Mouse (Mus musculus) stomach, embryonic 15.5 days (tissue): ENCODE measurements around the gene Ldlrad3. TPM values are rescaled to one million over a fixed set of nuclear protein-coding genes. Genes with fewer than 3 reads are reported as not detected.

ENCODE experiments used
- ATAC-seq: fragments of 200-750 bp; cut with Nextera tagmentation; 2 replicates; pipeline ENCODE4 v1.8.0; 2017; ENCODE audit warnings: low read depth, moderate number of reproducible peaks, moderate TSS enrichment; ENCODE audit not compliant: insufficient read depth, low FRiP score
- H3K27ac ChIP-seq: fragments of 300-500 bp; sonication (generic); 2 replicates; pipeline ENCODE4 v1.5.1; 2015; ENCODE audit warnings: mild to moderate bottlenecking, inconsistent platforms
- H3K27me3 ChIP-seq: fragments of 300-500 bp; sonication (generic); replicated peaks from 2 replicates; pipeline ENCODE4 v1.6.1; 2015; ENCODE audit warnings: inconsistent platforms
- H3K36me3 ChIP-seq: fragments of 300-500 bp; sonication (generic); 2 replicates; pipeline ENCODE4 v1.6.1; 2015; ENCODE audit warnings: inconsistent platforms
- H3K4me1 ChIP-seq: fragments of 300-500 bp; sonication (generic); 2 replicates; pipeline ENCODE4 v1.6.1; 2015; ENCODE audit warnings: inconsistent platforms
- H3K4me2 ChIP-seq: fragments of 300-500 bp; sonication (generic); 2 replicates; pipeline ENCODE4 v1.6.1; 2015; ENCODE audit warnings: mild to moderate bottlenecking, inconsistent platforms
- H3K4me3 ChIP-seq: fragments of 300-500 bp; sonication (generic); replicated peaks from 2 replicates; pipeline ENCODE4 v1.5.1; 2015; ENCODE audit warnings: inconsistent platforms
- H3K9ac ChIP-seq: fragments of 300-500 bp; sonication (generic); 2 replicates; pipeline ENCODE4 v1.6.1; 2015; ENCODE audit warnings: inconsistent platforms
- H3K9me3 ChIP-seq: fragments of 300-500 bp; sonication (generic); 2 replicates; pipeline ENCODE4 v1.6.1; 2016; ENCODE audit warnings: inconsistent platforms
- WGBS: fragments of 180-500 bp; shearing (Covaris S2); methylation state at CpG from one replicate; pipeline ENCODE4 v1.1.7; 2015; 5-methylcytosine and 5-hydroxymethylcytosine counted together
- polyA plus RNA-seq: library from polyadenylated mRNA; unstranded; fragments of >200 nt; fragmentation: Nextera tagmentation; extraction: Ambion mirVana; gene quantifications from 2 replicates; pipeline ENCODE4 v1.2.1, GENCODE M21; 2015

The Ldlrad3 gene
- polyA plus RNA-seq, 1 experiment from 2014 or later: 39.1 TPM

DNA sequence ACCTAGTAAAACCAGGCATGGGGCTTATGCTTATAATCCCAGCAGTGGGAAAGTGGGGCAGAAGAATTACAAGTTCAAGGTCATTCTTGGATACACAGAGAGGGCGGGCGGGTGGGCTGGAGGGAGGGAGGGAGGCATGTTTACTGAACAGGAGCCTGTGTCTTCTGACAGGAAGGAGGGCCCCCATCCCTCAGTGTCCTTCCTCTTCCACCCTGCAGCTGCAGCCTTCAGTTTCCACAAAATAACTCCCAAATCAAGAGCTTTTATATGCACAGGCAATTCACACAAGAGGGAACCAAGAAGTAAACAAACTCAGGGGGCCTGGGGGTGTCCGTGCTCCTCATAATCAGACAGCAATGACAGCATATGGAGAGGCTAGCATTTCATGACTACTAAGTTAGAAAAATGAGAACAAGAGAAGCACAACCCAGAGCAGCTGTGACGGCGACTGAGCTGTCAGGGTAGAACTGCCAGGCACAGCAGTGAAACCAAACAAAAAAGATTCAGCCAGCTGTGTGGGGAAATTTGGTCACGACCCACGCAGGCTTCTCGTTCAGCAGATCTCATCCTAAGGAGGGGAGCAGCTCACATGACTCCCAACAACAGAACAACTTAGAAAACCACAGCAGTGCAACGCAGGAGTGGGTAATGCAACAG is 129.0 kb downstream of the Ldlrad3 start:
- no peak overlapping the region for H3K4me2 ChIP-seq
- H3K4me1 ChIP-seq: 0 out of 2 replicates have a peak, but pooled peaks cover 4% of the 10 kb centered on the region
- no peaks in the 10 kb centered on the region for H3K36me3 ChIP-seq
- H3K9me3 ChIP-seq: no peaks in the 10 kb centered on the region
- no peaks in the 10 kb centered on the region for H3K27me3 ChIP-seq
- WGBS: 32% methylated on average over 9 of the region's 9 CpGs
- H3K4me3 ChIP-seq: no peak overlapping the region
- H3K9ac ChIP-seq: no peak overlapping the region
- no peak overlapping the region for H3K27ac ChIP-seq
- no peak for ATAC-seq

- H3K4me2 ChIP-seq: no peak overlapping the region
- ATAC-seq: no peak
- H3K9ac ChIP-seq: no peak overlapping the region
- no peaks in the 10 kb centered on the region for H3K36me3 ChIP-seq
- no peaks in the 10 kb centered on the region for H3K27me3 ChIP-seq
- 81% methylated on average over 8 of the region's 8 CpGs for WGBS
- H3K4me3 ChIP-seq: no peak overlapping the region
- H3K27ac ChIP-seq: no peak overlapping the region
- 0 out of 2 replicates have a peak, but pooled peaks cover 4% of the 10 kb centered on the region for H3K4me1 ChIP-seq
- no peaks in the 10 kb centered on the region for H3K9me3 ChIP-seq
These were observed 130.0 kb downstream of the Ldlrad3 start for GRCm38 (mm10) chr2:102056144-102056543.

- Histone ChIP-seq H3K27ac (no peak overlapping the region), H3K27me3 (no peaks in the 10 kb centered on the region), H3K9ac (no peak overlapping the region), H3K4me3 (no peak overlapping the region), H3K4me1 (0 out of 2 replicates have a peak, but pooled peaks cover 12% of the 10 kb centered on the region), H3K36me3 (no peaks in the 10 kb centered on the region), H3K4me2 (no peak overlapping the region), H3K9me3 (no peaks in the 10 kb centered on the region)
- 74% methylated on average over 10 of the region's 10 CpGs for WGBS
- ATAC-seq: no peak
These were observed 133.1 kb downstream of the Ldlrad3 start for GRCm38 (mm10) chr2:102052951-102053660.

DNA sequence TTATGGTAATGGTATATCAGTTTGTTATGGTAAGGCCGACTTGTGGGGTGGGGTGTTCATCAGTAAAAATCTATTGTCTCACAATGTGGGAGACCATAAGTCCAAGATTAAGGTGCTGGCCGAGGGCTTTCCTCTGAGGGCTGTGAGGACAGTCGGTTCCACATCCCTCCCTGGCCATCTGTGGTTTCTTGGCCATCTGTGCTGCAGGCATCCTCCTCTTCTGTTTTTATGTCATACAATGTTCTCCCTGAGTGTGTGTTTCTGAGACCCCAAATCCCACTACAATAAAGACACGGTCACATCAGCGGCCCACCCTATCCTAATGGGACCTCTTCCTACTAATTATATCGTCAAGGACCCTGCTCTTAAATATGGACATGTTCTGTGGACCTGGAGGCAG is 133.8 kb downstream of the Ldlrad3 start:
- Histone ChIP-seq H3K36me3 (no peaks in the 10 kb centered on the region), H3K4me2 (no peak overlapping the region), H3K9ac (no peak overlapping the region), H3K27ac (no peak overlapping the region), H3K27me3 (no peaks in the 10 kb centered on the region), H3K9me3 (no peaks in the 10 kb centered on the region), H3K4me1 (0 out of 2 replicates have a peak, but pooled peaks cover 8% of the 10 kb centered on the region), H3K4me3 (no peak overlapping the region)
- ATAC-seq: no peak
- 90% methylated on average over 6 of the region's 6 CpGs for WGBS

GRCm38 (mm10) chr2:102049866-102050550 is 136.2 kb downstream of the Ldlrad3 start:
- Histone ChIP-seq H3K27ac (no peak overlapping the region), H3K4me1 (0 out of 2 replicates have a peak, but pooled peaks cover 8% of the 10 kb centered on the region), H3K9me3 (no peaks in the 10 kb centered on the region), H3K27me3 (no peaks in the 10 kb centered on the region), H3K4me2 (no peak overlapping the region), H3K36me3 (no peaks in the 10 kb centered on the region), H3K4me3 (no peak overlapping the region), H3K9ac (no peak overlapping the region)
- WGBS: 60% methylated on average over 10 of the region's 10 CpGs
- ATAC-seq: no peak

DNA sequence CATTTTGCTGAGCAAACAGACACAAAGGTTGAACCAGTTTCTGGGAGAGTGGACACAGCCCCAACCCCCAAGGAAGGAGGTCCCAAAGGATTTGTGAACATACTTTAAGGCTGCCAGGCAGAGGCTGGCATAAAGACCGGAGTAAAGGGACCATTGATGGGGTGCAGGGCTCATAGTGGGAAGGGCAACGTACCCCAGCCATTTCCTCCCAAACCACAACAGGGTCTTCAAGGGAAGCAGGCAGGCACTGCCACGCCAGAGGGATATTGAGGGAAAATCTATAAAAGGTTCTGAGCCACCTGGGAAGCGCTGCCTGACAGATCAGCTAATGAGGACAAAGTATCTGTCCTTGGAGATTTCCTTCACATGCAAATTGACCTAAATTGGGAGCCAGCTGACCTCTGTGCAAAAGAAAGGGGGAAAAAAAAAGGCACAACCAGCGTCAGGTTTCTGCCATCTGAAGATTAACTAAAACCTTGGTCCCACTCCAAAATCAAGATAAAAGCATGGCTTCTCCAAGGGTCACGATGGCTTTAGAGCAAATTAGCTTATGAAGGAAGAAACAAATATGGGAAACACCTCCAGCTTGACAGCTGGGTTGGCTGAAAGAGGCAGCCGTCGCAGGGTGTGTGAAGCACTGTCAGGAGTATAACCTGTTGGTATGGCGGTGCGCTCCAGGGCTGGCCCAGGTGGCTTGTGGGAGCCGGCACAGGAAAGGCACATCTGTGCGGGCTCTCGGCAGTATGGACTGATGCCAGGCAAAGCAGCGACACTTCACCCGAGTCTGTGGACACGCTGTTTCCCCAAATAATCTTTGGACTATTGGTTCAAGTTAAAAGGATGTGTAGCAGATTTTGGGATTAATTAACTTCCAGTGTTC is 137.6 kb downstream of the Ldlrad3 start:
- H3K4me3 ChIP-seq: no peak overlapping the region
- H3K9ac ChIP-seq: no peak overlapping the region
- no peak for ATAC-seq
- H3K4me2 ChIP-seq: no peak overlapping the region
- 0 out of 2 replicates have a peak, but pooled peaks cover 8% of the 10 kb centered on the region for H3K4me1 ChIP-seq
- no peak overlapping the region for H3K27ac ChIP-seq
- H3K9me3 ChIP-seq: no peaks in the 10 kb centered on the region
- no peaks in the 10 kb centered on the region for H3K36me3 ChIP-seq
- H3K27me3 ChIP-seq: no peaks in the 10 kb centered on the region
- WGBS: 78% methylated on average over 16 of the region's 16 CpGs

- Histone ChIP-seq H3K9me3 (no peaks in the 10 kb centered on the region), H3K4me3 (no peak overlapping the region), H3K9ac (no peak overlapping the region), H3K36me3 (no peaks in the 10 kb centered on the region), H3K4me2 (no peak overlapping the region), H3K27me3 (no peaks in the 10 kb centered on the region), H3K27ac (no peak overlapping the region), H3K4me1 (0 out of 2 replicates have a peak, but pooled peaks cover 8% of the 10 kb centered on the region)
- 91% methylated on average over 7 of the region's 7 CpGs for WGBS
- ATAC-seq: no peak
These were observed 139.7 kb downstream of the Ldlrad3 start for GRCm38 (mm10) chr2:102046481-102046880.

- H3K4me1 ChIP-seq: peaks cover 16% of the 10 kb centered on the region
- no peak overlapping the region for H3K9ac ChIP-seq
- no peaks in the 10 kb centered on the region for H3K36me3 ChIP-seq
- no peak overlapping the region for H3K4me3 ChIP-seq
- H3K4me2 ChIP-seq: no peak overlapping the region
- 79% methylated on average over 5 of the region's 5 CpGs for WGBS
- H3K27me3 ChIP-seq: no peaks in the 10 kb centered on the region
- no peak overlapping the region for H3K27ac ChIP-seq
- ATAC-seq: no peak
- H3K9me3 ChIP-seq: no peaks in the 10 kb centered on the region
These were observed 145.7 kb downstream of the Ldlrad3 start for GRCm38 (mm10) chr2:102040456-102040855.

DNA sequence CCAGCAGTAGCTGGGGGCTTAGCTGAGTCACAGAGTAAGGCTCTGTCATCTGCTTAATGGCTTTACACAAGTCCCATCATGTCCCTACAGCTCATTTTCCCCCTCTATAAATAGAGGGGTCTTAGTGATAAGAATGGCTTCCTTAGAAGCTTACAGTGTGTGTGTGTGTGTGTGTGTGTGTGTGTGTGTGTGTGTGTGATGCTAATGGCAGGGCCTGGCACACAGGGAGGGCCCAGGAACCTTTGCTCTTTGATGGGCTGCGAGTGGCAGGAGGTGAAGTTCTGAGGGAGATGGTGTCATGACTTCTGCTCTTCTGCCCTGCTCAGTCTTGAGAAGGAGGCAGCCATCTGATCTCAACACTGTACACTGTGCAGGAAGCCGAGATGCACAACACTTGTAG is 146.2 kb downstream of the Ldlrad3 start:
- ATAC-seq: no peak
- Histone ChIP-seq H3K36me3 (no peaks in the 10 kb centered on the region), H3K4me1 (peaks cover 16% of the 10 kb centered on the region), H3K27me3 (no peaks in the 10 kb centered on the region), H3K4me3 (no peak overlapping the region), H3K27ac (no peak overlapping the region), H3K9me3 (no peaks in the 10 kb centered on the region), H3K4me2 (no peak overlapping the region), H3K9ac (no peak overlapping the region)
- WGBS: 70% methylated on average over 2 of the region's 2 CpGs

- Histone ChIP-seq H3K9ac (no peak overlapping the region), H3K4me2 (no peak overlapping the region), H3K27ac (no peak overlapping the region), H3K27me3 (no peaks in the 10 kb centered on the region), H3K36me3 (no peaks in the 10 kb centered on the region), H3K4me1 (peaks cover 16% of the 10 kb centered on the region), H3K4me3 (no peak overlapping the region), H3K9me3 (no peaks in the 10 kb centered on the region)
- ATAC-seq: no peak
- 80% methylated on average over 7 of the region's 7 CpGs for WGBS
These were observed 147.1 kb downstream of the Ldlrad3 start for GRCm38 (mm10) chr2:102038895-102039667.
